Mouse (Mus musculus) stomach, postnatal 0 days (tissue): ENCODE measurements around the gene Nfic. TPM values are rescaled to one million over a fixed set of nuclear protein-coding genes. Genes with fewer than 3 reads are reported as not detected.
A peak's percentile ranks its signal among the peaks of the same experiment; 100 is the strongest.

Experiments used
- ATAC-seq: fragments of 200-750 bp; cut with Nextera tagmentation; 2 replicates; pipeline ENCODE4 v1.8.0; 2017; ENCODE audit not compliant: low FRiP score, low TSS enrichment
- DNase-seq: peaks from one replicate; pipeline ENCODE4 v3.0.0-alpha.2; 2016; ENCODE audit warnings: low spot score
- H3K27ac ChIP-seq: fragments of 300-500 bp; sonication (generic); replicated peaks from 2 replicates; pipeline ENCODE4 v1.5.1; 2014; ENCODE audit warnings: mild to moderate bottlenecking, control low read depth
- H3K27me3 ChIP-seq: fragments of 300-500 bp; sonication (generic); 2 replicates; pipeline ENCODE4 v1.6.1; 2014; ENCODE audit warnings: low read length; ENCODE audit not compliant: control insufficient read depth, insufficient read depth
- H3K36me3 ChIP-seq: fragments of 300-500 bp; sonication (generic); 2 replicates; pipeline ENCODE4 v1.6.1; 2014; ENCODE audit warnings: low read length, mixed read lengths; ENCODE audit not compliant: control insufficient read depth, insufficient read depth
- H3K4me1 ChIP-seq: fragments of 300-500 bp; sonication (generic); replicated peaks from 2 replicates; pipeline ENCODE4 v1.6.1; 2014; ENCODE audit warnings: antibody characterized with exemption; ENCODE audit not compliant: control insufficient read depth, insufficient read depth
- H3K4me2 ChIP-seq: fragments of 300-500 bp; sonication (generic); replicated peaks from 2 replicates; pipeline ENCODE4 v1.6.1; 2014; ENCODE audit warnings: low read depth, mild to moderate bottlenecking, control low read depth, moderate library complexity
- H3K4me3 ChIP-seq: fragments of 300-500 bp; sonication (generic); 2 replicates; pipeline ENCODE4 v1.5.1; 2014; ENCODE audit warnings: low read depth, low read length, control low read depth
- H3K9ac ChIP-seq: fragments of 300-500 bp; sonication (generic); 2 replicates; pipeline ENCODE4 v1.6.1; 2014; ENCODE audit warnings: mild to moderate bottlenecking, low read length, control low read depth, mixed read lengths
- H3K9me3 ChIP-seq: fragments of 300-500 bp; sonication (generic); 2 replicates; pipeline ENCODE4 v1.6.1; 2016; ENCODE audit warnings: low read length; ENCODE audit not compliant: control insufficient read depth
- CTCF ChIP-seq: IDR thresholded peaks from 2 replicates; pipeline ENCODE4 v1.5.1; 2016; ENCODE audit warnings: antibody characterized with exemption, low read depth, mild to moderate bottlenecking, moderate library complexity
- EP300 ChIP-seq: optimal IDR thresholded peaks from 2 replicates; pipeline ENCODE3; 2016; ENCODE audit warnings: antibody characterized with exemption
- WGBS: fragments of 180-500 bp; shearing (Covaris S2); extraction: QIAGEN DNeasy Blood & Tissue Kit; methylation state at CpG from one replicate; pipeline ENCODE4 v1.1.7; 2014; 5-methylcytosine and 5-hydroxymethylcytosine counted together
- polyA plus RNA-seq: library from polyadenylated mRNA; unstranded; fragments of >200 nt; fragmentation: Nextera tagmentation; extraction: Ambion mirVana; gene quantifications from 2 replicates; pipeline ENCODE4 v1.2.1, GENCODE M21; 2015

The Nfic gene
- polyA plus RNA-seq, 1 experiment from 2014 or later: 40.4 TPM

- 15% methylated on average over 9 of the region's 9 CpGs for WGBS
Observed at GRCm38 (mm10) chr10:81483983-81484382, 28.5 kb upstream of the Nfic start.

GRCm38 (mm10) chr10:81482533-81482889 is 27.1 kb upstream of the Nfic start, which contains the start of gene Celf5:
Gene Celf5 (minus strand): TSS chr10:81482709.
- DNase-seq: peak; percentile 65
- peak; percentile 74 for TF ChIP-seq CTCF
- no peak for TF ChIP-seq EP300

More at GRCm38 (mm10) chr10:81483983-81484382, 28.5 kb upstream of the Nfic start:
- TF ChIP-seq EP300: no peak
- peak; percentile 66 for TF ChIP-seq CTCF
- H3K27me3 ChIP-seq: no peaks in the 10 kb centered on the region; the same call in 1 of the 2 replicates
- DNase-seq (no peak), ATAC-seq (no peak)
- peaks cover 12% of the 10 kb centered on the region; the same call in 1 of the 2 replicates for H3K36me3 ChIP-seq
- no peak overlapping the region for H3K9ac ChIP-seq
- H3K27ac ChIP-seq: no peak overlapping the region
- H3K4me2 ChIP-seq: no peak overlapping the region
- no peaks in the 10 kb centered on the region for H3K4me1 ChIP-seq
- H3K9me3 ChIP-seq: no peaks in the 10 kb centered on the region
- no peak overlapping the region for H3K4me3 ChIP-seq

DNA sequence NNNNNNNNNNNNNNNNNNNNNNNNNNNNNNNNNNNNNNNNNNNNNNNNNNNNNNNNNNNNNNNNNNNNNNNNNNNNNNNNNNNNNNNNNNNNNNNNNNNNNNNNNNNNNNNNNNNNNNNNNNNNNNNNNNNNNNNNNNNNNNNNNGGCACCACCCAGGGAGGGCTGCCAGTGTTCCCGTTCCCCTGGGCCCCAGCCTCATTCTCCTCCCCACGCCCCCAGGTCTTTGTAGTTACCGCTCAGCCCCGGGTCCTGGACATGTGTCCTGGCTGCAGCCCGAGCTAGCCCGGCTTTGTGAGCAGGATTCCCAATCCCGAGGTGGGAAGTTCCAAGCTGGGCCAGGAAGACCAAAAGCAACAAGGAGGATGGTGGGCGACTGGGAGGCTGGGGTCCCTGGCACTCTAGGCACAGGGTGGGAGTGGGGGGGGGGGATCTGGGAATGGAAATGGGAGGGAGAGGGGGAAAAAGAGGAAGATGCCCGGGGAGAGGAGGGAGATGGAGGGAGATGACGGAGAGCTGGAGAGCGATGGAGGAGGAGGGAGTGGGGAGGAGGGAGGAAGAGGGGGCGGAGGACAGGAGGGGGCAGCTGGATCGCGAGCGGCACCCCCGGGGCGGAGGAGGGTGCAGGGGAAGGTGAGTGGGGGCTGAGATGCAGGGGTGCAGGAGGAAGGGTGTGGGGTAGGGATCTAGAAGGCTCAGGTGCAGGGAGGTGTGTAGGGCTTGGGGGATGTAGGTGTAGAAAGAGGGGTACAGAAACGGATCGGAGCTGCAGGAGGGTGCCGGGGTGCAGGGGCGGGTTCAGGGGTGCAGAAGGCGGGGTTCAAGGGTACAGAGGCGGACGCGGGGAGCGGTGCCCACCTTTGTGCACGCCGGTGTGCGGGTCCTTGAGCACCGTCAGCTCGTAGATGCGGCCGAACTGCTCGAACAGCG is 26.4 kb upstream of the Nfic start:
- 3% methylated on average over 32 of the region's 35 CpGs for WGBS
- no peaks in the 10 kb centered on the region for H3K36me3 ChIP-seq
- H3K4me1 ChIP-seq: no peaks in the 10 kb centered on the region
- 0 out of 2 replicates have a peak, but pooled peaks have one; percentile 2 for ATAC-seq
- TF ChIP-seq CTCF (no peak), EP300 (no peak)
- H3K9me3 ChIP-seq: no peaks in the 10 kb centered on the region
- no peak overlapping the region for H3K27ac ChIP-seq
- H3K4me3 ChIP-seq: peak overlapping the region; percentile 40
- no peaks in the 10 kb centered on the region; the same call in 1 of the 2 replicates for H3K27me3 ChIP-seq
- peak overlapping the region; percentile 47 for H3K9ac ChIP-seq
- peak overlapping the region; percentile 79 for H3K4me2 ChIP-seq
- DNase-seq: no peak

More at GRCm38 (mm10) chr10:81482533-81482889, 27.1 kb upstream of the Nfic start, which contains the start of gene Celf5:
- H3K9me3 ChIP-seq: no peaks in the 10 kb centered on the region
- no peak within 1 kb of the TSS for H3K27ac ChIP-seq
- under 1% methylated on average over 28 of the region's 36 CpGs for WGBS
- no peaks in the 10 kb centered on the region; the same call in 1 of the 2 replicates for H3K27me3 ChIP-seq
- H3K4me3 ChIP-seq: peak within 1 kb of the TSS; percentile 40
- peak; percentile 53; the same call in 1 of the 2 replicates for ATAC-seq
- H3K9ac ChIP-seq: peak within 1 kb of the TSS; percentile 47
- H3K36me3 ChIP-seq: no peaks in the 10 kb centered on the region
- H3K4me2 ChIP-seq: peak within 1 kb of the TSS; percentile 79
- no peaks in the 10 kb centered on the region for H3K4me1 ChIP-seq

GRCm38 (mm10) chr10:81474461-81474860 is 19.0 kb upstream of the Nfic start:
- H3K9me3 ChIP-seq: no peaks in the 10 kb centered on the region
- ATAC-seq: no peak
- peaks cover 4% of the 10 kb centered on the region; the same call in 1 of the 2 replicates for H3K27me3 ChIP-seq
- TF ChIP-seq EP300 (no peak), CTCF (no peak)
- H3K4me1 ChIP-seq: no peaks in the 10 kb centered on the region
- 76% methylated on average over 10 of the region's 10 CpGs for WGBS
- no peak overlapping the region for H3K9ac ChIP-seq
- no peak for DNase-seq
- H3K4me2 ChIP-seq: no peak overlapping the region
- H3K4me3 ChIP-seq: no peak overlapping the region
- no peaks in the 10 kb centered on the region for H3K36me3 ChIP-seq
- H3K27ac ChIP-seq: no peak overlapping the region

DNA sequence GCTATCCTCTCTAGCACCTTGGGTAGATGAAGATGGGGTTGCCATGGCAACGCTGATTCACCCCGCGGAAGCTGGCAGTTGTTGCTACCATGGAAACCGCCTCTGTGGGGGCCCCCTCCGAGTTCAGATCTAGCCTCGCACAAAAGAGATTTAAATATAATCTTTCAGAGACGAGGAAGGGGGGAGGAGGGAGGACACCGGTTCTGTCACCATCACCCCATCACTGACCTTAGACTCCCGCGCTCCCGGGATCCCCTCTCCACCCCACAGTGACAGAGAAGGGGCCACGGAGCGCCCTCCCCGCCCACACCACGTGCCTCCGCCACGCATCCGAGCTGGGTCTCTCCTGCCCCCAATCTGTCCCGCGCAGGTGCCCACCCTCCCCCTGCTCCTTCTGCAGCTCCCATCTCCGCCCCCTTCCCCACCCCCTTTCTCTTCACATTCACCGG is 17.6 kb upstream of the Nfic start:
- Histone ChIP-seq H3K9me3 (no peaks in the 10 kb centered on the region), H3K4me2 (no peak overlapping the region), H3K36me3 (no peaks in the 10 kb centered on the region), H3K4me1 (no peaks in the 10 kb centered on the region), H3K4me3 (no peak overlapping the region), H3K9ac (no peak overlapping the region), H3K27me3 (peaks cover 4% of the 10 kb centered on the region; the same call in 1 of the 2 replicates), H3K27ac (no peak overlapping the region)
- WGBS: 3% methylated on average over 19 of the region's 22 CpGs
- DNase-seq (no peak), ATAC-seq (no peak)
- no peak for TF ChIP-seq EP300
- no peak for TF ChIP-seq CTCF
